Mouse (Mus musculus) lung, adult 2 months (tissue): ENCODE results near the gene Dusp19.

Source experiments
- CTCF ChIP-seq: fragments of 200-500 bp; IDR thresholded peaks from 2 replicates; pipeline ENCODE4 v1.5.1; 2011; ENCODE audit warnings: mild to moderate bottlenecking, low read length, control low read depth; ENCODE audit not compliant: insufficient read depth
- POLR2A ChIP-seq: fragments of 200-500 bp; IDR thresholded peaks from 2 replicates; pipeline ENCODE4 v1.6.1; 2011; ENCODE audit warnings: low read depth, mild to moderate bottlenecking, control low read depth, low read length, borderline replicate concordance; ENCODE audit errors: extremely low read depth

DNA sequence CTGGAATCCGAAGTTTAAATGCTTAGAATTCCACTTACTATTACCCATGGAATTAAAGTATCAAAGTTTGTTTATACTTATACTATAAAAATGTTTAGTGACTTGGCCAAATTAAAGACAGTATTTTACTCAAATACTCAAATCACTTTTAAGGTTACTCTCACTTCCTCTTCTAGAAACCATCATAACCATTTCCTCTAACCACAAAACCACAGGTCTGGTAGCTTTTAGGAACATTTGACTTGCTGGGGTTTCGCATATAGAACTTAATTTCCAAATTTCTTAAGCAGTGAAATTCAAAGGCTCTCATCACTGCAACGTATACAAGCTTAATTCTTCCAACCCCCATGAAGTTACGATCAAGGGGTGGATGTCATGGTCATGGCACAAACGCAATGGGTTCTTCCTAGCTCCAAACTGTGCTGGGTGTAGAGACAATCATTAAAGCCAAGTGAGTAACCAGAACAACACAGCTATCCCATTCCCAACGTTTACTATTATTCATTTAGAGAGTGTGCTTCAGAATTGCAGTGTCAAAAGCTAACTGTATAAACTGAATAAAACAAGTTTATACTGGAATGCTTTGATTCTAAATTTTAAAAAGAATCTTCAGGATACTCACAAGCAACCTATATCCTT is 37.5 kb upstream of the Dusp19 start:
- TF ChIP-seq POLR2A = no peak
- TF ChIP-seq CTCF = no peak
